5 mouse cellular contexts compared by ENCODE assay signal in genomic region chr12:91558152-91558551, GRCm38 (mm10). TPM values are rescaled to one million over a fixed set of nuclear protein-coding genes. Genes with fewer than 3 reads are reported as not detected.
DNase-seq lines count a peak whose midpoint lies in the region; ATAC-seq and TF ChIP-seq lines count a peak whose summit lies in the region.
"Not testable (repeated sequence)": the region's sequence is repeated elsewhere in the genome, so short reads cannot be mapped to it uniquely, and the experiment has no call there.

No protein-coding gene starts in this region.

- TF ChIP-seq CTCF in CH12.LX (conservative IDR thresholded peaks at IDR 0.05 in 1 of 2, IDR thresholded peaks at IDR 0.05 in 1 of 2; ENCODE audit: low read depth in 2 of 2, low read length in 2 of 2); MEL (IDR thresholded peaks at IDR 0.05 in 2 of 3, conservative IDR thresholded peaks at IDR 0.05 in 1 of 3; ENCODE audit: control insufficient read depth in 1 of 3, insufficient read depth in 1 of 3, low read depth in 2 of 3, low read length in 3 of 3, poor library complexity in 1 of 3, severe bottlenecking in 1 of 3): not testable (repeated sequence)

- not testable (repeated sequence) for TF ChIP-seq POLR2A in CH12.LX (IDR thresholded peaks at IDR 0.05; ENCODE audit: low read depth, low read length); MEL (IDR thresholded peaks at IDR 0.05; ENCODE audit: control insufficient read depth in 1 of 2, insufficient read depth in 1 of 2, low read depth in 1 of 2, low read length in 2 of 2, poor library complexity in 1 of 2)

- H3K4me3 ChIP-seq in CH12.LX (replicated peaks in 1 of 3; ENCODE audit: low read depth in 2 of 3, low read length in 2 of 3, poor library complexity in 1 of 3); MEL (ENCODE audit: control insufficient read depth in 1 of 2, insufficient read depth in 1 of 2, low read depth in 2 of 2, low read length in 2 of 2); forebrain, embryonic 14.5 days (ENCODE audit: low read depth, low read length); midbrain, embryonic 10.5 days; midbrain, embryonic 12.5 days: not testable (repeated sequence)

- TF ChIP-seq RAD21 in CH12.LX (IDR thresholded peaks at IDR 0.05; ENCODE audit: low read depth, low read length); MEL (IDR thresholded peaks at IDR 0.05; ENCODE audit: low read depth, low read length): not testable (repeated sequence)

- H3K27ac ChIP-seq in CH12.LX (ENCODE audit: insufficient read depth, low read depth); MEL (ENCODE audit: control insufficient read depth, low read depth, low read length); forebrain, embryonic 14.5 days (ENCODE audit: low read depth, low read length); midbrain, embryonic 10.5 days (replicated peaks); midbrain, embryonic 12.5 days (replicated peaks): not testable (repeated sequence)

- not testable (repeated sequence) for TF ChIP-seq EP300 in CH12.LX (IDR thresholded peaks at IDR 0.05; ENCODE audit: low read length); MEL (IDR thresholded peaks at IDR 0.05; ENCODE audit: low read depth in 1 of 2, low read length in 2 of 2)

- in situ Hi-C loops in CH12.LX (cut with MboI; ENCODE audit: low pct_ligation_motif_present, low pct_unique_long_range_greater_than_20kb, low sequenced_read_pairs) = not testable (repeated sequence)

- H3K79me2 ChIP-seq in CH12.LX (replicated peaks; ENCODE audit: control insufficient read depth, extremely low read depth, insufficient read depth, poor library complexity, severe bottlenecking); MEL (ENCODE audit: control insufficient read depth, insufficient read depth, low read length, poor library complexity): not testable (repeated sequence)

- peak; percentile 54 for DNase-seq in CH12.LX (ENCODE audit: extremely low read depth)
- not testable (repeated sequence) for DNase-seq in MEL (ENCODE audit: low read depth, low spot score); forebrain, embryonic 14.5 days (ENCODE audit: low spot score)
- DNase-seq in midbrain, embryonic 10.5 days (ENCODE audit: low spot score) = peak; percentile 3

- peaks cover 0 to 24% of the 10 kb centered on the region in 2 experiments; a peak in 2 of 4 replicates for H3K4me1 ChIP-seq in CH12.LX (ENCODE audit: control insufficient read depth in 1 of 2, insufficient read depth in 2 of 2)
- H3K4me1 ChIP-seq in MEL (ENCODE audit: control insufficient read depth in 1 of 2, insufficient read depth in 2 of 2, low read length in 2 of 2); forebrain, embryonic 14.5 days (ENCODE audit: control insufficient read depth, insufficient read depth, low read length); midbrain, embryonic 10.5 days; midbrain, embryonic 12.5 days: not testable (repeated sequence)

- H3K4me2 ChIP-seq in CH12.LX (ENCODE audit: insufficient read depth, low read depth, poor library complexity, severe bottlenecking); forebrain, embryonic 14.5 days (ENCODE audit: low read length); midbrain, embryonic 12.5 days (replicated peaks): not testable (repeated sequence)

- WGBS in forebrain, embryonic 14.5 days = 57% methylated on average over 4 of the region's 4 CpGs
- WGBS in midbrain, embryonic 10.5 days = 83% methylated on average over 4 of the region's 4 CpGs
- 79% methylated on average over 4 of the region's 4 CpGs for WGBS in midbrain, embryonic 12.5 days

- not testable (repeated sequence) for H3K9ac ChIP-seq in CH12.LX (ENCODE audit: insufficient read depth, low read depth); MEL (ENCODE audit: control insufficient read depth, low read depth, low read length, poor library complexity, severe bottlenecking); forebrain, embryonic 14.5 days (ENCODE audit: low read length); midbrain, embryonic 12.5 days (replicated peaks)

- H3K9me3 ChIP-seq in CH12.LX (replicated peaks; ENCODE audit: low read length); MEL (replicated peaks; ENCODE audit: insufficient read depth, low read length); forebrain, embryonic 14.5 days (replicated peaks; ENCODE audit: control insufficient read depth, low read length); midbrain, embryonic 10.5 days (replicated peaks); midbrain, embryonic 12.5 days: not testable (repeated sequence)

- H3K36me3 ChIP-seq in CH12.LX (replicated peaks in 1 of 2; ENCODE audit: control insufficient read depth in 1 of 2, insufficient read depth in 1 of 2, low read length in 1 of 2) (peaks cover 17 to 38% of the 10 kb centered on the region in 2 experiments), MEL (ENCODE audit: control insufficient read depth in 1 of 2, insufficient read depth in 2 of 2, low read length in 2 of 2) (peaks cover 1 to 41% of the 10 kb centered on the region in 2 experiments)
- H3K36me3 ChIP-seq in forebrain, embryonic 14.5 days (ENCODE audit: control insufficient read depth, insufficient read depth, low read length) = peaks cover 20% of the 10 kb centered on the region
- peaks cover 67% of the 10 kb centered on the region for H3K36me3 ChIP-seq in midbrain, embryonic 10.5 days
- H3K36me3 ChIP-seq in midbrain, embryonic 12.5 days = peaks cover 35% of the 10 kb centered on the region

- dilution Hi-C loops in CH12.LX (cut with MboI; ENCODE audit: extremely low pct_ligation_motif_present, extremely low pct_unique_long_range_greater_than_20kb, low sequenced_read_pairs) = not testable (repeated sequence)

- 0 out of 2 replicates have a peak, but pooled peaks have one; percentile 41 for ATAC-seq in forebrain, embryonic 14.5 days
- ATAC-seq in midbrain, embryonic 12.5 days (ENCODE audit: low FRiP score, low read depth) = 0 out of 2 replicates have a peak, but pooled peaks have one; percentile 44

- not testable (repeated sequence) for H3K27me3 ChIP-seq in CH12.LX (replicated peaks); MEL (ENCODE audit: control insufficient read depth in 1 of 2, insufficient read depth in 2 of 2, low read length in 2 of 2); forebrain, embryonic 14.5 days (replicated peaks; ENCODE audit: control insufficient read depth, insufficient read depth, low read length); midbrain, embryonic 10.5 days (ENCODE audit: low read depth, poor library complexity, severe bottlenecking); midbrain, embryonic 12.5 days

TF ChIP-seq in CH12.LX, 34 proteins besides CTCF, POLR2A, EP300 and RAD21:
- TF ChIP-seq ZNF384 (IDR thresholded peaks at IDR 0.05; ENCODE audit: low read depth, low read length) = peak; percentile 89
TF ChIP-seq in CH12.LX: peak in this region for 1; not testable (repeated sequence) for 33.

TF ChIP-seq in MEL, 35 proteins besides CTCF, POLR2A, EP300 and RAD21:
- TF ChIP-seq TCF12 (IDR thresholded peaks at IDR 0.05; ENCODE audit: low read depth, low read length) (0 out of 2 replicates have a peak, but pooled peaks have one; percentile 26), ZNF384 (IDR thresholded peaks at IDR 0.05; ENCODE audit: low read depth, low read length) (peak; percentile 55; the same call in 1 of the 2 replicates)

RNA-seq across cellular contexts. Expression of gene Gtf2a1, which starts 32.1 kb away (rescaled TPM):
- total RNA-seq in CH12.LX (2012; rRNA removed) (25.7 and 29.0 TPM in 2 replicates), CH12.LX (2014; rRNA removed) (16.0 and 19.2 TPM in 2 replicates), MEL (2012; rRNA removed) (15.3 and 18.8 TPM in 2 replicates)
- polyA plus RNA-seq in CH12.LX (2012; ENCODE audit: insufficient read length, low read depth) (34.5 and 36.2 TPM in 2 replicates), MEL (2012; ENCODE audit: insufficient read depth in 1 of 2, insufficient read length in 2 of 2, low read depth in 1 of 2, low replicate concordance in 2 of 2, missing spikeins in 1 of 2) (10 to 100 TPM in 1 of 2 experiments, not detected in 1; 14.3 TPM)
- 50.7 and 50.8 TPM in 2 replicates for polyA plus RNA-seq in forebrain, embryonic 14.5 days (2014; fragmentation: Nextera tagmentation; extraction: Ambion mirVana)
- polyA plus RNA-seq in midbrain, embryonic 10.5 days (2016; fragmentation: Nextera tagmentation; extraction: Ambion mirVana) = 62.9 and 74.4 TPM in 2 replicates
- polyA plus RNA-seq in midbrain, embryonic 12.5 days (2016; fragmentation: Nextera tagmentation; extraction: Ambion mirVana) = 80.7 and 88.4 TPM in 2 replicates
